Mouse (Mus musculus) testis, postnatal 10 days (tissue): ENCODE data around the gene Donson.

Source experiments
- DNase-seq: peaks from one replicate; pipeline ENCODE4 v3.0.0; 2021; ENCODE audit warnings: low spot score

The Donson gene

DNA sequence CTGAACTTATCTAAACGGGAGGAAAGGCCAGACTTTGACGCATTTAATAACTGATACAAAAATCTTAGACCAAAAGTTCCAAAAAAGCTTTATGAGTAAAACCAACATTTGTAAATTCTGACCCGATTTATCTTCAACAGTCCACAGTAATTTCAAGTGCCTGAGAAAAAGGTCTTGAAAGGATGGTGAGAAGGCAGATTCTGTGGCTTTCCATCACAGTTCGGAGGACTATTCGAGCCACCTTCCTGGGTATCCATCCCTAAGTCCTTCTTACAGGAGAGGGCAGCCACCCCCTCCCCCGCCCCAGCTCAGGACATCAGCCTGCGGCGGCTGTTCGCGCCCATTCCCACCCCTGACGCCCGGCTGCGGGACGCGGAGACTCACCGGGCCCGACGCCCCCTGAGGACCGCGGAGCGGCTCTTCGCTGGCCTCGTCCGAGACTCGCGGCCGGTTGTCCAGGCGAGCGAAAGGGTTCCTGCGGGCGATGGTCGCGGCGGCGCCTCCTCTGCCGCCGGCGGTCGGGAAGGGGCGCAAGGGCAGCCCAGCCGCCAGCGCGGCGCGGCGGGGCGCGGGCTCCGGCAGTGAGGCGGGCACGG is 449 bp downstream of the Donson start:
- no peak for DNase-seq

DNA sequence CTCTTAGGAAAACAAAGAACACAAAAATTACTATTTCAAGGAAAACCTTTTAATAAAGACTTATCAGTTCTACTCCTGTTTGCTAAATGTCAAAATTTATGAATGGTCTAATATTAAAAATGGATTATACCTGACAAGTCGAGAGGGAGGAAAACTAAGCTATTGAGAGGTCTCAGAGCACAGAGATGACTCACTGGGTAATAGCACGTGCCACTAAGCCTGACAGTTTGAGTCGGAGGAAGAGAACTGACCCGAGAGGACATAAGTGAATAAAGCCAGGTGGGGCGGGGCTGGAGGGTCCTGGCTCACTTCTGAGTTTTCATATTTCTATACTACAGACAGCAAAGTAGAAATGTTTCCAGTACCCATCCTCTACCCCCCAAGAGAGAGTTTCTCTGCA is 2.2 kb downstream of the Donson start:
- no peak for DNase-seq

DNA sequence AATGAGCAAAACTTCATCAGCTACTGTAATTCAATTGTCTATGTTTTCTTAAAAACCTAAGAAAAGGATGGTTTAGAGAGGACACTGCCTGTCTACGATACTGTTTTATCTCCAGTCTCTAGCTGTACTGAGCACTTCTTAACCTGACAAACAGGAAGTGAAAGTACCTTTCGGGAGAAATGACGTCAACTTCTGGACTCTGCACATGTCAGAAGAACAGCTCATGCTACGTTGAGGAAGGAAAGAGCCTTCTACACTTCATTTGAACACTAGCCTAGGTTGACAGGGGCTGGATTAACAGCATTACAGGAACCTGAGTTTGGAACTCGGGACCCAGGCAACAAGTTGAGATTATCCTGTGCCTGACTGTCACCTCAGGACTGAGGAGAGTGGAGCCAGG is 3.0 kb downstream of the Donson start:
- no peak for DNase-seq

DNA sequence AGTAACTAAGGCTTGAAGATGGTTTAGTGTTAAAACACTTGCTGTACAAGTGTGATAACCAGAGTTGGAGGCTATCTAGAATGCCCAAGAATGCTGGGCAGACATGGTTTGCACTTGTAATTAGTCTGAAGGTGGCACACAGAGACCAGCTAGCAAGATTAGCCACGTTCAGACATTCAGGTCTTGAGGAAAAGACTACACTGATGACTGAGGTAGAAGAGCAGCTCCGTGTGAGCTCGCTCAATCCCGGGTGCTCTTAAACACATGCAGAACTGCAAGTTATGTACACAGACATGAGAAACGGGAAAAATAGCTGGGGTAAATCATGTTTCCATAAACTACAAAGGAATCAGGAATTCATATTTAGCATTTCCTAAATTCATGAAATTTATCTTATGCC is 7.9 kb downstream of the Donson start:
- no peak for DNase-seq

DNA sequence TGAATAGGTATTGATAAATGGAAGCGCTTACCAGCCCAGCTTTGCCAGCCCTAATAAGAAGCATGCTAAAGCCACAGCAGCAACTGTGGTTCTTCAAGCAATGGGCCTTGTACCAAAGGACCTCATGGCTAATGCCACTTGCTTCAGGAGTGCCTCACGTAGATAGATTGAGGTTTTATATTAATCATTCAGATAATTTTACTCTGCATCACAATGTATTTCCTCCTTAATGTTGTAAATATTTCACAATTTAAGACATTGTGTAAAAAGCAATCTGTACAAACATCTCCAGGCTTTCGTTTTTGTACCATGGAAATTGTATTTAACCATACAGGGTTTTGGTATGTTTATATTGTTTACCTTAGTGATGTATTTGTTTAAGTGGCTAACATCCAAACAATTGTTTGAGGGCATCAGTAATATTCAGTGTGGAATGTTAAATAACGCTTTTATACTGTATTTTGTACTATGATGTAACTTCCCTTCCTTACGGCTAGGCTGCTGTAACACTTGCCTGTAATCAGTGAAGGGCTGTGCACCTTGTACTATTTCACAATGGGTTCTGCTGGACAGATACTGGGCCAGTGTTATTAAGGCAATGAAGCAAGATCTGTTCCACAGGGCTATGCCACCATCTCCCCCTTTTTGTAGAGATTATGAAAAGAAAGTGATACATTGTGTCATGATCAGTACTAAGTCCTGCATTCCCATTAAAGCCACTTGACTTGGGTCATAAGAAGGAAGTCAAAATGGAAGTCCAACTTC is 10.2 kb downstream of the Donson start:
- DNase-seq = no peak

DNA sequence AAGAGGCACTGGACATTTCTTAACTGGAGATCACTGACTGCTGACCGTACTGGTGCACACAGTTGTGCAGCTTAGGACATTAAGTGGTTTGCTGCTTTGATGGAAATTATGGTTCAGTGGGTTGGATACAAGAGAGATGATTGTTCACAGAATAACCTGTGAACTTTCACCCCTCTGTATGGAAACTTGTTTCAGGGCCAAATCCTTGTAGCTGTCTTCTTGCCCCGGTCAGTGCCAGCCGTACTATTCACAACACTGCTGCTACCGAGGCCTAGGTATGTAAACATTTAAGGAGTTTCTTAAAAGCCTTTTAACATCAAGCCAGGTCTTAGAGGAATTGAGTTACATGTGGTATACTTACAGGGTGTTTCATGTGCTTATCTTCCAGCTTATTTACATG is 14.1 kb downstream of the Donson start:
- DNase-seq = no peak

DNA sequence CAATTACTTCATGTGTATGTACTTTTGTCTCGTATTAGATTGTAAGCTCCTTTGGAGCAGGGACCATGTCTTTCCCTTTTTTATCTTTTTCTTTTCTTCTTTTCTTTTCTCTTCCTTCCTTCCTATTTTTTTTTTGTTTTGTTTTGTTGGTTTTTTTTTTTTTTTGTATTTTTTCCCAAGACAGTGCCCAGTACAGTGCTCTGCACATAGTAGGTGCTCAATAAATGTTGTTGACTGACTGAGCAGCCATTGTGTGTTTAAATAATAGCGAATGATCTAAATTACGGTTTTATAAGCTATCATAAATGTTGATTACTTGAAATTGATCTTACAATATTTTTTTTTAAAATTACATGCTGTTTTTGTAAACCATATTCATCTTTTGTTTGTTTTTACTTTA is 24.8 kb downstream of the Donson start:
- no peak for DNase-seq

DNA sequence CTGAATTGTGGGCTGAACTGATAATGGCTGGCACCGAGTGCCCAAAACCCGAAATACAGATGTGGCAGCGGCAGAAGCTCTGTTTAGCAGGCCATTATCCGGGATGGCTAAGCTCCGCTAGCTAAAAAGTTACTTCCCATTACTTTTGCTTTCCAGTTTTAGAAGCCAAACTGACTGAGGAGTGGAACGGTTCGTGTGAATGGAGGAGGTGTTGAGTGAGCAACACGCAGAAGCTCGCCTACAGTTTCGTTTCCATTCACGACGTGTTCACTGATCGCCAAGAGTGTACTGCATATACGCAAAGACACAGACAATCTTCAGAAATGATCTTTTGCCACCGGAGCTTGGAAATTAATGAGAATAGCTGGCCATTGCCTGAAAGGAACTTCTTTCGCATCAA is 26.2 kb downstream of the Donson start:
- DNase-seq = no peak

DNA sequence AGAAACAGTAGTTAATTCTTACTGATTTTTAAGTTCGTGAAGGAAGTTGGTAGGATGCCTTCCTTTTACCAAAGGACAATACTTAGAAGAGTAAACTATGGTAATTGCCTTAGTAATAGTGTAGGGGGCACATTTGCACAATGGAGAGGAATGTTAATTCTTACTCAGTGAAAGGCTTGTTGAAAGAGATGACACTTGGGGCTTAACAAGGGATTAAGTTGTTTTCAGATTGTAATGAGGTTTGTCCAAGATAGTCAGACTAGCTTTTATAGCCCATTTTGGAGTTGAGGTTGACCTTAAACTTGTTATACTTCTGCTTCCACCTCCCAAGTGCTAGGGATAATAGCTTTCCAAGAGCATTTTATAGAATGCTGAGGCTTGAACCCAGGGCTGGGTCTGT is 27.2 kb downstream of the Donson start:
- no peak for DNase-seq

DNA sequence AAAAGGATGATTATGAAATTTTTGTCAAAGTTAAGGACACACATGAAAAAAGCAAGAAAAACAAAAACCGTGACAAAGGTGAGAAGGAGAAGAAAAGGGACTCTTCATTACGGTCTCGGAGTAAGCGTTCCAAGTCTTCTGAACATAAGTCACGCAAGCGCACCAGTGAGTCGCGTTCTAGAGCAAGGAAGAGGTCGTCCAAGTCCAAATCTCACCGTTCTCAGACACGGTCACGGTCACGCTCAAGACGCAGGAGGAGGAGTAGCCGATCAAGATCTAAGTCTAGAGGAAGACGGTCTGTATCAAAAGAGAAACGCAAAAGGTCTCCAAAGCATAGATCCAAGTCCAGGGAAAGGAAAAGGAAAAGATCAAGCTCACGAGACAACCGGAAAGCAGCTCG is 28.8 kb downstream of the Donson start:
- no peak for DNase-seq

DNA sequence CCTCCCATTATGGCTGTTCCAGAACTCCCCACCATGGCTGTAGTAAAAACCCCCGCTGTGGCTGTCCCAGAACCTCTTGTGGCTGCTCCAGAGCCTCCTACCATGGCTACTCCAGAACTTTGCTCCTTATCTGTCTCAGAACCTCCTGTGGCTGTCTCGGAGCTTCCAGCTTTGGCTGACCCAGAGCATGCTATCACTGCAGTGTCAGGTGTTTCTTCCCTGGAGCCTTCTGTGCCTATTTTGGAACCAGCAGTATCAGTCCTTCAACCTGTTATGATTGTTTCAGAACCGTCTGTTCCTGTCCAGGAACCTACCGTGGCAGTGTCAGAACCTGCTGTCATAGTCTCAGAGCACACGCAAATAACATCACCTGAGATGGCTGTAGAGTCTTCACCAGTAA is 30.1 kb downstream of the Donson start:
- DNase-seq = no peak

DNA sequence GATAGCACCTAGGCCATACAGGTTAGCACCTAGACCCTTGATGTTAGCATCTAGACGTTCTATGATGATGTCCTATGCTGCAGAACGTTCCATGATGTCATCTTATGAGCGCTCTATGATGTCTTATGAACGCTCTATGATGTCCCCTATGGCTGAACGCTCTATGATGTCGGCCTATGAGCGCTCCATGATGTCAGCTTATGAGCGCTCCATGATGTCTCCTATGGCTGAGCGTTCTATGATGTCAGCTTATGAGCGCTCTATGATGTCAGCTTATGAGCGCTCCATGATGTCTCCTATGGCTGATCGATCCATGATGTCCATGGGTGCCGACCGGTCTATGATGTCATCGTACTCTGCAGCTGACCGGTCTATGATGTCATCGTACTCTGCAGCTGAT is 31.3 kb downstream of the Donson start:
- DNase-seq = no peak

DNA sequence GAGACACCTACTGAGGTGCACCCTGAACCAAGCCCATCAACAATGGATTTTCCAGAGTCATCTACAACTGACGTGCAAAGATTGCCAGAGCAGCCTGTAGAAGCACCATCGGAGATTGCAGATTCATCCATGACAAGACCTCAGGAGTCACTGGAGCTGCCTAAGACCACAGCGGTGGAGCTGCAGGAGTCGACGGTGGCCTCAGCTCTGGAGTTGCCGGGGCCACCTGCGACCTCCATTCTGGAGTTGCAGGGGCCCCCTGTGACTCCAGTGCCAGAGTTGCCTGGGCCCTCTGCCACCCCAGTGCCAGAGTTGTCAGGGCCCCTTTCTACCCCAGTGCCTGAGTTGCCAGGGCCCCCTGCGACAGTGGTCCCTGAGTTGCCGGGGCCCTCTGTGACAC is 33.3 kb downstream of the Donson start:
- DNase-seq = no peak

DNA sequence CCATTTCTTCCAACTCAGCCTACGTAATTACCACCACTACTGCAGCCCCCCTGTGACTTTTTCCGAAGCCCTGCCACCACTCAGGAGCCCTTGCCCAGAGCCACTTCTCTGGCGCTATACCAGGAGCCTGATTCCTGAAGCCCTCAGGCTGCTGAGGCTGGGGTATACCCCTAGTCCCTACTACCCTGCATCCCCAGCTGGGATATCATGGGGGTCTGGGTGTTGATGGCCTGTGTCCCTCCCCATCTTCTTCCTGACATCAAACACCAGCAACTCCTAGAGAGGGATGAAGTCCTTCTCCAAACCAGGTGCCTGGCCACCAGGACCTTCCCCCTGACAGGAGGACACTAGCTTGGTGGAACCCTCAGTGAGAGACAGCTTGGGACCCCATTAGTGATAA is 36.4 kb downstream of the Donson start:
- DNase-seq = no peak

DNA sequence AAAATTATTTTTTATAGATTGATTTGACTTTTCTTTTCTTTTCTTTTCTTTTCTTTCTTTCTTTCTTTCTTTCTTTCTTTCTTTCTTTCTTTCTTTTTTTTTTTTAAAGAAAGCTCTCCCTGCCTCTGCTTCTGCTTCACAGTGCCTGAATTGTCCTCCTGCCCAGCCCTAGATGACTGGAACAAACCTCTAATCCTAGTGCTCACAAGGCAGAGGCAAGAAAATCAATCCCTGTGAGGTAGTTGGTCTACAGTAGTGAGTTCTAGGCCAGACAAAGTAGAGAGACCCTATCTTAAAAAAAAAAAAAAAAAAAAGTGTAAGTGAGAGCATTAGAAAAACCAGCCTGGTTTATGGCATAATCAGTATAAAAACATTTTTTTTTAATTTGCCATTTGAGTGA is 38.8 kb downstream of the Donson start:
- no peak for DNase-seq

DNA sequence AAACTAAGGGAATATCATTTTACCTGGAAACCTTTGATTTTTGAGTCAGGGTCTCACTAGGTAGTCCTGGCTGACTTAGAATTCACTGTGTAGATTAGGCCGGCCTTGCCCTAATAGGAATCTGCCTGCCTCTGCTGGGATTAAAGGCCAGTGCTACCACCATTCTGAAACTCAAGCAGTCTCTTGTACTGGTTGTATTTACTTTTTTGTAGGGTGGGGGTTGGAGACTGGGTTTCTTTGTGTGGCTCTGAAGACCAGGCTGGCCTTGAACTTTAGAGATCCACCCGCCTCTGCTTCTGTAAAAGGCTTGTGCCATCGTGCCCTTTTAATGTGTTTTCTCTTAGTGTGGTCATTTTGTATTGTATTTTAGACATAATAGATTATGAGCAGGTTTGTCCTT is 39.3 kb downstream of the Donson start:
- no peak for DNase-seq

DNA sequence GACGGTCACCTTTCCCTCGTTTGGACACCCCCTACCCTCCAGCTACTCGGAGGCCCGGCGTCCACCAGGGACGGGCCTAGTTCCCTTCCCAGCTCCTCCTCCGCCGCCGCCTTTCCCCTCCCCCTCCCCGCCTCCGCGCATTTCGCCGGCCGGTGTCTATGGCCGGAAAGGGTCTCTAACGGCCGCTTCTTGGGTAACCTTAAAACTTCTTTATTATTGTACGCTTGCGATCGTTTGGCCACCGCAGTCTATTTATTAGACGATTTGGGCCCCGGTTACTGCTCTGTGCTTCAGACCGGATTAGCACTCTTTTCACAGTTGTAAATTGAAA is 40.4 kb downstream of the Donson start:
- peak; percentile 93 for DNase-seq

DNA sequence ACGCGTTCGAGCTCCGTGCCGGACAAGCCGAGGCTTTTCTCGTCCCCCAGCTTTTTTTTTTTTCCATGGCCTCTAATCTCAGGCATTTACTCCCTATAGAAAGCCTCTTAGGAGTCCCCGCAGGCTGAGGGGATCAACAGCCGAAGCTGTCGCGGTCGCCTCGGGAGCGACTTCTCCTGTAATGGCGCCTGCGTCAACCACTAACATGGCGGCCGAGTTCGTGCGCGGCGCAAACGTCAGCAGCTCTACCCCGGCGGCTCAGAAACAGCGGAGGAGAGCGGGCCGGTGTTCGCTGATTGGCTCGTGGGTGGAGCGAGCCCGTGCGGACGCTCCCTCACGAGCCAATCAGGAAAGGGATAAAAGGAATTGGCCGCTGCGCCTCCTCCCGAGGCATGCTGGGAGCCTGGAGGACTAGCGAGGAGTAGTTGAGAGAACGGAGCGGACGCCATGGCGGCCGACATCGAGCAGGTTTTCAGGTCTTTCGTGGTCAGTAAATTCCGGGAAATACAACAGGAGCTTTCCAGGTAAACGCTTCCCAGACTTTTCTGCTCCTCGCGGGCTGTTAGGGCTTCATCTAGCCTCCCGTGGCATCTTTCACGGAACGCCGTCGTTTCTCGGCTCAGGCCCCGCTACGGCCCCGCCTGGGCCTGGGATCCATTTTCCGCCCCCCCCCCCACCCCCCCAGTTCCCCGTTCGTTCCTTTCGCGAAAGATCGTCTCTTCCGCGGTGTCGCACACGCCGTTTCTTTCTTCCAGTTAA is 40.9 kb downstream of the Donson start, which contains the start of gene Son:
Son (plus strand) TSS at position 46 of the 759 bp plus-strand sequence.
- peak; percentile 93 for DNase-seq

DNA sequence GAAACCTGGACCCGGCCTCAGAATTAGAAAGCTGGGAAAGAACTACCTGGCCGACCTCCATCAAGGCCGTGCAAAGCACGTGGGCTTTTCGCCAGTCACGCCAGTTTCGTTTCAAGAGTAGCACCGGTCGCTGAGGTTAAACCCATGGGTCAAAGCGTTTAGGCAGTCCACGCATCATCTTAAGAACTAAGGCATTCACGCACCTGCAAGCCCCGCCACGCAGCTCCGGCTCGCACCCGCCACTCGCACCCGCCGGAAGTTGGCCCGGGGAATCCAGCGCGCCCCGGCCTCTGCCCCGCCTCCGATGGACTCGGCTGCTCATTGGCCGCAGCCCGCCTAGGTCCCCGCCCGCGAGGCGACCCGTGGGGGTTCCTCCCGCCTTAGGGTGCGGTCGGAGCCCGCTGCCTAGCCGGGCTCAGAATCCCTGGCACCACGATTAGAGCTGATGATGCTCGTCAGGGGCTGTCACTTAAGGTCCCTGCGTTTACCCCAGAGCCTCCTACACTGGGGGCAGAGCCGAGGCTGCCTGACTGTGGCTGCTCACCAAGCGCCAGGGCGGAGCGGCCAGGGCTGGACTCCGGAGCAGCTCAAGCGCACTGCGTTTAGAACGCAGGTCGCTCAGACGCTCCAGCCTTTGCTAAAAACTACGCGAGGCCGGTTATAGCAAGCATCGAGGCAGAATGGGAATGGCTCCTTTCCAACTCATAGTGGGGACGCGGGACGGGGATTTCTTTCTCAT is 41.7 kb downstream of the Donson start, which contains the start of gene Gart:
Gart (minus strand) TSS at position 272 of the 739 bp plus-strand sequence.
- peak; percentile 95 for DNase-seq

DNA sequence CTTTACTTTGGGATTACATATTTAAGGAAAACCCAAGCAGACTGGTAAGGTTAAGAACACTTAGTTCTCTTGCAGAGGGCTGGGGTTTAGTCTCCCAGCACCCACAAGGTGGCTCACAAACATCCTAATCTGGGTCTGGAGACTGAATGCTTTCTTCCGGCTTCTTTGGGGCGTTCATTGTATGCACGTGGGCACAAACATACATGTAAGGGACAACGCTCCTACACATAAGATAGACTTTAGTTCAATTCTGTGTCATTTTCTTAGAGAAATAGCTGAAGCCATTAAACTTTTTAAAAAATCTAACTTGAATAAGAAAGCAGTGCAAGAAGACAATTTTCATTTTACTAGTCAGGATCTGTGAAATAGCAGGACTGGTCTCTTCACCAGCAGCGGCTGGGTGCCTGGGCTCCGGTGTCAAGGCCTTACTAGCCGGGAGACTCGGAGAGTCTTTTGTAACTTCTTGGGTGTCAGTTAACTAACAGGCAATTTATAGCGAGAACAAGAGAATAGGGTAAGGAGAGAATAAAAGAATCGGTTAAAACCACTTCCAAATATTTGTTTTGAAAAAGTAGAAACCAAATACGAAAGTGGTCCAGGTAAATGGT is 42.5 kb downstream of the Donson start:
- DNase-seq = peak; percentile 44

DNA sequence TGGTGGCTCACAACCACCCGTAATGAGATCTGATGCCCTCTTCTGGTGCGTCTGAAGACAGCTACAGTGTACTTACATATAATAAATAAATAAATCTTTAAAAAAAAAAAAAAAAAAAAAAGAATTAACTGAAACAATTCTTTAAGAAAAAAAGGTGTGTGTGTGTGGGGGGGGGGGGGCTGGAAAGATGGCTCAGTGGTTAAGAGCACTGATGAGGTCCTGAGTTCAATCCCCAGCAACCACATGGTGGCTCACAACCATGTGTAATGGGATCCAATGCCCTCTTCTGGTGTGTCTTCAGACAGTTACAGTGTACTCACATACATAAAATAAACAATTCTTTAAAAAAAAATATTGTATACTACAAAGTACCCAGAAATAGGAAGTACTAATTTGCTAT is 43.1 kb downstream of the Donson start:
- DNase-seq = peak; percentile 19

DNA sequence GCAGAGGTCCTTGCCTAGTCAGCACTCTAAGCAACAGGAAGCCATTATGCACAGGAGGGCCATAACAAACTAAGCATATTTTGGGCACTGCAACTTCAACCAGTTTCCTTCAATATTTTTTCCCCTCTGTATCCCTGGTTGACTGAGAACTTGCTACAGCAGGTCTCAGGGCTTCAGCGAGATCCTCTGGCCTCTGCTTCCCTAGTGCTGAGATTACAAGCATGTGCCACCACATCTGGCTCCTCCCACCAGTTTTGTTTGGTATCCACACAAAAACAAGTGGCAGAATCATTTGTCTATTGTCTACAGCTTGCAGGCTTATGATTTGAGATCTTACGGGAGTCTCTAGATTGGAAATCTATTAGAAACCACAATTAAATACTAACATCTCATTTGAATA is 43.7 kb downstream of the Donson start:
- DNase-seq = peak; percentile 36
